Mouse (Mus musculus) lung, postnatal 25 days (tissue): ENCODE measurements at regions not wholly inside any gene's neighbourhood (a gene's known extent, or its start where the extent isn't known, plus 50 kb on each side); places are given as distances from the start of the nearest gene placed in this dataset.

ENCODE experiments used
- DNase-seq: peaks from one replicate; pipeline ENCODE4 v3.0.0; 2022; ENCODE audit warnings: low spot score

GRCm38 (mm10) chr6:100923070-100923469 is 89.6 kb downstream of the Ppp4r2 start:
- no peak for DNase-seq

- DNase-seq = no peak
These were observed 90.3 kb downstream of the Ppp4r2 start for GRCm38 (mm10) chr6:100923686-100924085.

- DNase-seq = no peak
These were observed 95.7 kb downstream of the Ppp4r2 start for GRCm38 (mm10) chr6:100928791-100929758.

GRCm38 (mm10) chr6:100929759-100930358 is 96.4 kb downstream of the Ppp4r2 start:
- DNase-seq = no peak

DNA sequence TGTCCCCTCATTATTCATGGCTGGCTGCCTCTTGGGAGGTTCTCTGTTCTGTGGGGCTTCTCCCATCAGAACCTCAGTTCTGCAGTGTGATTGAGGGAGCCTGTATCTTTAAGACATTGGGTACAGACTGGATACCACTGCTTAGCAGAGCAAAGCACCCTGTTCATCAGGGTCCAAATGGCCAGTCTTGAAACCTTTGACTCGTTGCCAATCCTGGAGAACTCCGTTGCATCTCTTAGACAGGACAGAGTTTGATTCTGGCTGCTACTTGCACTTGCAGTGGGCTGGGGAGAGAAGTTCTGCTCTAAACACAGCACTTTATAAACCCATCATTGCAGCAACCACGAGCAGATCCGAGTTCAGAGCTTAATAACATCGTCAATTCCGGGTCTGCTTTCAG is 97.3 kb downstream of the Ppp4r2 start:
- DNase-seq = no peak

DNA sequence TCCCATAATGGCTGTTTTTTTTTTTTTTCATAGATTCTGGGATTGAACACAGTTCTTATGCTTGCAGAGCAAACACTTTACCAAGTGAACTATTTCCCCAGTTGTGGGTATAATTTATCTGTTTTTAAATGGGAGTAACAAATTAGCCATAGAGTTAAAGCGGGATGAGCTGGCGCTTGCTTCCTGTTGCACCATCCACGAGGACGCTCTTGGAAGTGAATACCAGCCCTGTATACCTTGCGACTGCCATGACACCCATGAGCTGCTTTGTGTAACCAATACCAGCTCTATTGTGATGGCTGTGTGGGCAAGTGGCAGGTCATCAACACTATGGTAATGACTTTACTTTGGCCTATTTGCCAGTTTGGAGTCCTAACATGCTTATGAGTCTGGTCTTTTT is 101.0 kb downstream of the Ppp4r2 start:
- no peak for DNase-seq

DNA sequence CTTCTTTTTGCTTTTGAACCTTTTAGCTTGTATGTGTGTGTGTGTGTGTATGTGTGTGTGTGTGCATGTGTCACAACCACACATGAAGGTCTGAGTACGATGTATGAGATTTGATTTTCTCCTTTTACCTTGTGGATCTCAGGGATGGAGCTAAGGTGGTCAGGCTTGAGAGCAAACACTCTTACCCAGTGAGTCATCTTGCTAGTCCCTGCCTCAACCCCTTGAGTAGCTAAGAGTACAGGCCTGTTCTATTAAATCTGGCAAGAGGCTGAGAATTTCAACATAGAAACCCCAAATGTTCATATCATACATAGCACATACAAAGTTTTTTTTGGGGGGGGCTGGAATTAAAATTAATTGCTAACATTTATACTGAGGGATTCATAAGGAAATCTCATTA is 104.4 kb downstream of the Ppp4r2 start:
- DNase-seq = no peak

DNA sequence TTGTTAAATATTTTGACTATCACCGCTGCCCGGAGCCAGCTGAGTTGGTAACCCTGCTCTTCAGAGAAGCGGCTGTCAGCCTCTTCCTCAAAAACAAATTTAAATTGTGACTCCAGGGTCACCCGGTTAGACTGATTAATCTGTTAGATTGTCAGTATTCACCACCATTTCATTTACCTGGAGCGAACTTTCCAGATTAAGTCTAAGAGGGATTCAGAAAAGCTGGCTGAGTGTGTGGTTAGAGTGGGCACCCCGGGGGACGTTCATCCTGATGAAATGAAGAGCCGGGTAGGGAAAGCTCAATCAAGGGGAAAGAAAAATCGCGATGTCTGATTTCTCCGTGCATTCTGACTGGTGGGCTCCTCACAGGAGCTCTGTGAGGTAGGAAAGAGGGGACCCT is 105.0 kb downstream of the Ppp4r2 start:
- no peak for DNase-seq

DNA sequence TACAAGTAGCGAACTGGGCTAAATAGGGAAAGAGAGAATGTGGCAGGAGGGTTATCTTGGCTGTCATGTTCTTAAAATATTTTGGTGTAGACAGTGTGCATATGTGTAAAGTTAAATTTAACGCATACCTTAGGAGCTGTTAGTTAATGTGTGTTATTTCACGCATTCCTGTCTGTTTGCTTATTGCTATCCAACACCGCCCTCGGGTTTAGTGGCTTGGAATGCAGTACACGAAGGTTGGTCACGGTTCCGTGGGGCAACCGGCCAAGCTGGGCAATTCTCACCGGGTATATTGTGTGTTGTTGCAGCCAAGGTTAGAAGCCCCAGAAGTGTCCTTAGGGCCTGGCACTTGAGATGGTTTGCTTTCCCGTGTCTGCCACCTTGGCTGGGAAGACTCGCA is 105.6 kb downstream of the Ppp4r2 start:
- peak; percentile 16 for DNase-seq

DNA sequence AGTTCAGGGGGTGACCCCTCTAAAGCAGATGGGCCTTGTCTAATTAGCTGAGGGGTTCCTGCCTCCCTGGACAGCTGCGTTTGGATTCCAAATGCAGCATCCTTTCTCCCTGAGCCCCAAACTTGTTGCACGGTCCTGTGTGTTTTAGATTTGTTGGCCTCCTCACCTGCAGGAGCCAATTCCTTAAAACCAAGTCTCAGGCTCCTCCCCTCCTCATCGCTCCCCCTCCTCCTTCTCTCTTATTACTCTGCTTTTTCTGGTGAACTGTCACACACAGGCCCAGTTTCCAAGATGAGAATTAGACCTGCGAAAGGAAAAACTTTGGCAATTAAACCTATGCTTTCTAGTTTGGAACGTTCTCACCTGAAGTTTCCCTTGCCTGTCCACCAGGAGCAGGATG is 106.3 kb downstream of the Ppp4r2 start:
- no peak for DNase-seq

- DNase-seq = no peak
These were observed 108.3 kb downstream of the Ppp4r2 start for GRCm38 (mm10) chr6:100941686-100942085.

GRCm38 (mm10) chr6:100942956-100943355 is 109.5 kb downstream of the Ppp4r2 start:
- DNase-seq = no peak

- DNase-seq = no peak
These were observed 112.4 kb downstream of the Ppp4r2 start for GRCm38 (mm10) chr6:100945796-100946195.

DNA sequence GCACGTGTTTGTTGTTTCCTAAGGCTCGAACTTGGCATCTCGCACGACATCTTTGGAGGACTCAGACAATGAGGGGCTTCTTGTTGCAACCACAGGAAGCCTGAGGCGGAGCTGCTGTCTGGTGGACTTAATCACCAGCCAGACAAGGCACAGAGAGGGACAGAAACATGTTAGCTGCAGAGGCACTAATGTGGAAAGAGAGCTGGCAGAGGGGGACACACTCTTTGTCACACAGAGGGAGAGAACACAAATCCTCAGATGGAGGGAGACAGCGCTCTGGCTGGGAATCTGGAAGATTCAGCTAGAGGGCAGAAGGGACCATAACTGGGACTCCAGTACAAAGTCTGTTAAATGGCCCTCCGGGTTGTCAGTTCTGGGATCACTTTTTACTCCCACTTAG is 114.9 kb downstream of the Ppp4r2 start:
- no peak for DNase-seq

- no peak for DNase-seq
These were observed 118.2 kb downstream of the Ppp4r2 start for GRCm38 (mm10) chr6:100951646-100952045.

DNA sequence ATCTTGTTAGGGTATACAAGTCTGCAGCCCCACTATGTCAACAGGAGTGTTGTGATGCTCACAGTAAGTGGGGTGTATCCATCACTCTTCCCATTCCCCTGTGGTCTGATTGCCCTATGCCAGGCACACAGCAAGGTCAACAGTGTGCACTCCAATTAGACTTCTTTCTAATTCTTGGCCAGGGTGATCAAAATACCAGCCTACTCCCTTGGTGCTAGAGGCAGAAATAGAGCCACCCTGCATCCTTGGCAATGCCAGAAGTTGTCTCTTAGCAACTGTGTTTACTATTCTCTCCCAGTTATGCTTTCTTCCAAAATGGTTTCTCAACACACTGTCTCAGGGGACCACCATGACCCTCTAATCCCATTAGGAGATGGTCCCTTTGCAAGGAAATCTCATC is 119.0 kb downstream of the Ppp4r2 start:
- no peak for DNase-seq

DNA sequence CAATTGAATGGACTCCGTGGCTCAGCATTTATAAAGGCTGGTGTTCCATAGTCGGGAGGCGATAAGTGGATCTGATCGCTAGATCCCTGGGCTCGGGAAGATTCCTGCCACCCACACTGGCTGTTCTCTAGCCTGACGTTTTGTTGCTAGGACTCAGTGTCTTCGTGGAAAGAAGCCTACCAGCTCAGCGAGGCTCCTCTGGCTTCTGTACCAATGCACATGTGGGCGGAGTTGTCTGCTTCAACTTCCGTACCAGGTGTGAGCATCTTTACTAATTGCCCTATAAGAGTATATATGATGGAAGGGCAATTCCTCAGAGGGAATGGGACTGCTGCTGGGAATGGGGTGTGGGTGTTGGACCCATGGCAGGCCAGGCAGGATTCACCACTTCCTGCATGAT is 121.1 kb downstream of the Ppp4r2 start:
- DNase-seq = no peak

- no peak for DNase-seq
These were observed 133.1 kb downstream of the Ppp4r2 start for GRCm38 (mm10) chr6:100966481-100966880.

GRCm38 (mm10) chr6:100968080-100968856 is 134.8 kb downstream of the Ppp4r2 start:
- no peak for DNase-seq

DNA sequence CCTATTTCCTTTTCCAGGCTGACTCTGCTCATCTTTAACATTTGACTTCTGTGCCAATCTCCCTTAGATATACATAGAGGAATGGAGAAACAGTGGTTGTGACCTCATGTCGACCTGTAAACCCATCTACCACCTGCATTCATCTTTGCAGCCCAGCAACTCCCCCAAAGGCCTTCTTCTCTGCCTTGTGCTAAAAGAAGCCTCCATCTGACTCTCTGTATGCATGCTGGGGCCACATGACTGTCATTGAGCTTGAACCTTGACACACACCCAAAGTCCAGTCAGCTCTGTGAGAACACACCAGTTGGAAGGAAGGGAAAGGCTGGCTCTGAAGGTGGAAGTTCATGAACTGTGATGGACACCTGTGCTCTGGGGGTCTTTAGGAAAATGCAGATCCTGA is 135.5 kb downstream of the Ppp4r2 start:
- no peak for DNase-seq

DNA sequence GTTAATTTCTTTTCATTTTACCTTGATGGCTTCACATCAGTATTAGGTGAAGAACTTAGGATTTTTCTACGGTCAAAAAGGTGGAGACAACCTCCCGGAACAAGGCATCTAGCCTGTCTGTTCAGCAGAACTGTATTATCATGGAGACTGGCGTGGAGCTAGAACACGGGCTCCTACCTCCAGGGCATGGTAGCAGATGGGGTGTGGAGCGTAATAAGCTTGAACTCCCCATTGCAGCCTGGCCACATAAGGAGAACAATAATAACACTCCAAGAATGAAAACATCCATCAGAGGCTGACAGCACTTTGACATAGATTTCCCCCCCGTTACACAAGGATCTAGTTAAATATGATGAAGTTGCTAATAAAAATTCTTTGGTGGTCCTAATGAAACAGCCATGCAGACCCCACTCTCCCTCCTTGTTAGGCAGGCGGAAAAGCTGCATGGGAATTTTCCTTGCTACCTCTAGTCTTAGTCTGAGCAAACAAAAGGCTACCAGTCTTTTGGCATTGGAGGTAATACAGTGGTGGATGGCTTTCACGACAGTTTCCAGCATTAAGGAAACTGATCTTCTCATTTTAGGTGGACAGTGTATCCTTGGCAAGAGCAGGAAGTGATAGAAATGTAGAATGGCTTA is 137.5 kb downstream of the Ppp4r2 start:
- DNase-seq = no peak

- DNase-seq = no peak
These were observed 138.1 kb downstream of the Ppp4r2 start for GRCm38 (mm10) chr6:100971462-100971955.
